Mouse (Mus musculus) granulocyte monocyte progenitor cell, adult 5-6 weeks (primary cell): ENCODE data around the gene A630001G21Rik. TPM values are rescaled to one million over a fixed set of nuclear protein-coding genes. Genes with fewer than 3 reads are reported as not detected.

Source experiments
- ATAC-seq: replicated peaks from 2 replicates; pipeline ENCODE4 v1.8.0; 2016; ENCODE audit warnings: mild to moderate bottlenecking, moderate TSS enrichment, inconsistent platforms; ENCODE audit not compliant: poor library complexity, severe bottlenecking
- total RNA-seq, 2 experiments: library from RNA; stranded (forward) in 1 of 2; stranded (reverse) in 1 of 2; fragments of 200-712, 200-1000 nt in 1 of 2; fragments of >200 nt in 1 of 2; fragmentation: Nextera tagmentation in 1 of 2; gene quantifications; 2 replicates each; pipeline ENCODE4 v1.2.3; 2014 to 2017

A630001G21Rik gene
- total RNA-seq, 2 experiments from 2014 or later, result 77.1 to 129 TPM

- peak; percentile 34 for ATAC-seq
These were observed 41.9 kb downstream of the A630001G21Rik start for GRCm38 (mm10) chr1:85736355-85737184.

GRCm38 (mm10) chr1:85735463-85736123 lies 42.9 kb downstream of the A630001G21Rik start:
- peak; percentile 66 for ATAC-seq

- peak; percentile 23 for ATAC-seq
These were observed 43.9 kb downstream of the A630001G21Rik start for GRCm38 (mm10) chr1:85734511-85734910.

DNA sequence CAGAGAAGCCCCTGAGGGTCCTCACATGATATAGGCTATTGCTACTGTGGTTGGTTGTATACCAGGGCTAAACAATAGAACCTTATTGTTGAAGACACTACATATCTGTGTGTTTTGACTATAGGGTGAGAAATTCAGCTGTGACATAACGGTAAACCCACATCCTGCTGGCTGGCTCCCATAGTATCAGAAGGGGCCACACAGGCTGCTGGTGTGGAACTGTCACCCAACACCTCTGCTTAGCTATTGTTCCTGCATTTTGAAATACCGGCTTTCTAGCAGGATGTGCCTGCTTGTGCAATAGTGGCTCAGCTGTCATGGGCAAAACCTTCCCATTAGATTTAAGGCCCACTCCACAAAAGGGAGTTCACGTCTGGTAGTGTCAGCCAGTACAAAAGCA lies 45.9 kb downstream of the A630001G21Rik start:
- ATAC-seq, result peak; percentile 60

GRCm38 (mm10) chr1:85730471-85730870 lies 48.0 kb downstream of the A630001G21Rik start:
- no peak for ATAC-seq

DNA sequence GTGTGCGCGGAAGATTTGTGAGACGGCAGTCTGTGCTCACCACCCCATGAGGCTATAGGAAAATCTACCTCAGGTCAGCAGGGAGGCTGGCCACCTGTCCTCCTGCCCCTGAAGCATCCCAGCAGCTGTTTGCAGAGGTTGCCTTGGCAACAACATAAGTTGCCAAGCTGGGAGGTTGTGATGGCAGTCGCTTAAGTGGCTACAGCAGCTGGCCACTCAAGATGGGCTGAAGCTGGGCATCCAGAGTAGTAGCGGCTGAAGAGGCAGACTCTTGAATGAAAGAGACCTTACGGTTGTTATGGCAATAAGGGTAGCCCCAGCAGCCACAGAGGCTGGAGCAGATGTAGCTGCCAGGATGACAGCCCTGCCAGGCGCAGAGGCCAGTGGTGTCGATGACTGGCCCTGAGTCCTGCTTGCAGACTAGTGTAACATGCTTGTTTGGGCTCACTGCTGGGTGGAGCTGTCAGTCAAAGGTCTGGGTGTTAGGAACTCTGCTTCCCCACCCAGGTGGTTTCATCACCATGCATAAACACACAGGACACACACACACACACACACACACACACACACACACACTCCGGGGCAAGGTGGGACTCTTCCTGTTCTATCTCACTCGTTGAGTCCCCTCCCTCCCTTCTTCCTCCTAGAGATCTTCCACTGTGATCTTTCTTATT lies 58.1 kb downstream of the A630001G21Rik start:
- ATAC-seq, result peak; percentile 14; the same call in 1 of the 2 replicates

DNA sequence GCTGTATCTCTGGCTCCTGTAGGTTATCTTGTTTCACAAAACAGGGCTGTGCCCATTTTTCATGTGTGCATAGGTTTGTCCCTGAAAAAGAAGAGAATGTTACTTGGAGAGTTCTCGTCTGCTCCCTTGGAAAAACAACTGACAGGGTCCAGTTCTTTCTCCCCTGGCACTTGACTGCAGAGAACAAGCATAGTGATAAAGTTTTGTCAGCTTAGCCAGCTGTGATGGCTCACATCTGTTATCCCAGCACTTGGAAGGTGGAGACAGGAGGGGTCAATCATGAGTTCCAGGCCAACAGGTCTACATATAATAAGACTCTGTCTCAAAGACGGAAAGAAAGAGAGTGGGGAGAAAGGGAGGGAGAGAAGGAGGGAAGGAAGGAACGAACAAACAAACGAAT lies 59.4 kb downstream of the A630001G21Rik start:
- ATAC-seq, result no peak

- peak; percentile 61 for ATAC-seq
These were observed 61.9 kb downstream of the A630001G21Rik start for GRCm38 (mm10) chr1:85716447-85717027.

GRCm38 (mm10) chr1:85714501-85714900 lies 63.9 kb downstream of the A630001G21Rik start:
- ATAC-seq, result no peak

DNA sequence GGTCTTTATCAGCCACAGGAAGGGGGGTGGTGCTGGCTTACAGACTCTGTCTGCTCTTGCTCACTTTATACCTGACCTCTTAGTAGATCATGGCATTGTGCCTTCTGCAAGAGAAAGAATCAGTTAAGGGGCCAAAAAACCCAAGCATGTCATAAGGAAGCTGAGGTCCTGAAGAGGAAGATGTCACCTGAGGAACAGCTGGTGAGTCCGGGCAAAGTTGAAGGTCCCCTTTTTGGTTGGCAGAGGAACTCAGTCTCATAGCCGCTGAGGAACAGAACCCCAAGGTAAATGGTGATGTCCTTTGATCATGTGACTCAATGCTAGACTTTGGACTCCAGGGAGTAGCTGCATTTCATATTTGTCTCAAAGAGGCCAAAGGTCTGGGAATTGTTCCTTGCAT lies 71.7 kb downstream of the A630001G21Rik start:
- no peak for ATAC-seq

DNA sequence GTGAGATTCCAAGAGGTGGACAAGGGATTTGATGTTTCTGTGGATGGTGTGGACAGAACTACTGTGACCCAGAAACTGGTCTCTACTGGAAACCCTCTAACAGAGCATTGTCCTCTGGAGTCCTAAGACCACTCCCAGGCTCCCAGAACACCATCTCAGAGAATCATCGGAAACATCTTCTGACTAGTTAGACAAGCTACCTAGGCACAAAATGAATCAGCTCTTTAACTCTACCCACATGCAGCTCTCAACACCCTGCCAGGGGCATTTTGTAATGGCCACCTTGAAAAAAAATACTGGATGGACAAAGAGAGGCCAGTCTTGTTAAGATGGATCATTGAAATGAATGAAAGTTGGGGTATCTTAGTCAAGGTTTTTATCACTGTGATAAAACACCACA lies 72.9 kb downstream of the A630001G21Rik start:
- ATAC-seq, result no peak

GRCm38 (mm10) chr1:85703245-85704186 lies 74.9 kb downstream of the A630001G21Rik start:
- peak; percentile 92 for ATAC-seq

DNA sequence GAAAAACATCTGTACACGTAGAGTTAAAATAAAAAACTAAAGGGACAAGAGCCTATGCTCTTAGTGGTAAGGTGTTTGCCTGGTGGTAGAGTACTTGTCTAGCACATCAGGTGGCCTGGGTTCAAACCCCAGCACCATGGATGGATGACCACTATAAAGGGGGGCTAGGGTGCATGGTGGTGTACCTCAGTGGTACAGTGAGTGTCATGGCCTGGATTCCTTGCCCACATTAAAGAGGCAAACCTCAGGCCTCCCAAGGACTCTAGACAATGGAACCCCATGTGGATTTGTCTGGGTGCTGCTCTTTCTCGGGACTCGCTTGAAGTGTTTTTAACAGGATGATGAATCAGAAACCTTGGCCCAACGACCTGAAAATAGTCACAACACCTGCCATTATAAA lies 75.9 kb downstream of the A630001G21Rik start:
- no peak for ATAC-seq

DNA sequence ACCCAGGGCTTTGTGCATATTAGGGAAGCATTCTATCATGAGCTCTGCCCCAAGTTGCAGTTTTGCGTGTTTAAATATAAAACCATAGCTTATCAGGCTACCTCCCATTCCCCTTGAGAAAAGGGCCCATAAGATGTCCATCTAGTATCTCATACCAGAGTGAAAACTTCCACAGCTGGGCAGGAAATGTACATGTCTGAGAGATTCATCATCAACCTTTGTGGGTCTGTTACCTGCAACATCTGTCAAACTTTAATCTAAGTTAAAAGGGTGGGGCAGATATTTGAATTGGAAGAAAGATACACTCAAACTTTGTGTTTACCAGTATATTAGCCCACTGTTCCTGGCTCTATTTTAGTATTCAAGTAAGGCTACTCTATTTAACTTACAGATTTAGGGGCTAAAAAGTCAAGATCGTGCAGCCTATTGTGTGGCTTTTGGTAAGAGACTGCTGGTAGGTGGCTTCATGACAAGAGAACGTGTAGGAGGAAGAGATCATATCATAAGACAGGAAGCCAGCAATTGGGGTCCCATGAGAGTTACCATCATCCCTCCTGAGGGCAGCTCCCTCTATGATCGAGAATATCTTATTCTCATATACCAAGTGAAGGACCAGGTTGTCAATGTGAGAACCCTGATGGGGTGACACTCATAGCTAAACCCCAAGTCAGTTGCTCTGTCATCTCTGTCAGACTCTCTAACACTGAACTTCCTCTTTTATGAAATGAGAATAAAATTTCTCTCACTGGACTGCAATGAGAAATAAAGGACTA lies 80.5 kb downstream of the A630001G21Rik start:
- ATAC-seq, result peak; percentile 71

- no peak for ATAC-seq
These were observed 82.8 kb downstream of the A630001G21Rik start for GRCm38 (mm10) chr1:85695646-85696045.

DNA sequence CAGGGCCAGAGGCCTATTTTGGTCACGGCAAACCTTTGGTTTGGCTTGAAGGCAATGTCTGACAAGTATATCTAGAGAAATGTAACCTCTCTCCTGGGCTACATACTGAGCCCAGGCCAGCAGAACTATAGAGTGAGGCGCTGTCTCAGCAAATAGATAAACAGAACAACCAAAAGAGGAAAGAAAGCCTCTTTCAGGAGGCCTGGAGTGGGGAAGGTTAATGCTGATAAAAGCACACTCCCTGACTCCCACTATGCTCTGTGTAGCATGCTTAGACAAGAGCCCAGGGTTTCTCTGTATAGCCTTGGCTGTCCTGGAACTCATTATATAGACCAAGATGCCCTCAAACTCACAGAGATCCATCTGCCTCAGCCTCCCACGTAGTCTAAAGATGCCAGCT lies 85.2 kb downstream of the A630001G21Rik start:
- no peak for ATAC-seq

DNA sequence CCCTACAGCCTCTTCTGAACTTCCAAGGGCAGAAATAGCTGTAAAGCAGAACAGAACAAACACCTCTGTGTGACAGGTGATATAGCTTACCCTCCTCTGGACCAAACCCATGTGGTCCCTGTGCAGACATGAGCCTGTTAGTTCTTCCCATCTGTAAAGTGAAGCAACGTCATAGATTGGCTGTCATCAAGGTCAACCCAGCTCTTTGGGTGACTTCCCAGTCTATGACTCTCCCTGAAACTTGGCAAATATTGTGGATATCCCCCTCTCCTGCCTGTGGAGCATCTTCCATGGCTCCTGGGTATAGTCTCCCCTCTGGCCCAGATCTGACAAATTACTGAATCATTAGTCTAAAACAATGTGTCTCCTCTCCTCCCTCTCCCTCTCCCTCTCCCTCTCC lies 86.2 kb downstream of the A630001G21Rik start:
- ATAC-seq, result no peak

DNA sequence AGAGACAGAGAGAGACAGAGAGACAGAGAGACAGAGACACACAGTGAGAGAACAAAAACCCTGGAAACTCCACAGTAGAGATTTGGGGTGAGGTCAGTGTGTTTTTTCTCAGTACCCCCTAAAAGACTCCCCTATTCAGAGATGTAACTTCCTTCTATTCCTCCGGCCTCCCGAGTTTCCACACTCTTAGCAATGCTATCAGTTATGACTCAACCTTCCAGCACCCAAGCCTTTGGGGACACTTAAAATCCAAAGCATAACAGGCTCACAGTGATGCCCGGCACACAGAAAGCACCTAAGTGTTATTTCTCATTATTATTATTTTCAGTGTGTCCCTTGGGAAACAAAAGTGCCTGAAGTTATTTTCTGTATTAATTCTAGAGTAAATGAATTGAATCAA lies 87.9 kb downstream of the A630001G21Rik start:
- ATAC-seq, result peak; percentile 60

GRCm38 (mm10) chr1:85687346-85687745 lies 91.1 kb downstream of the A630001G21Rik start:
- peak; percentile 84 for ATAC-seq
